Mouse (Mus musculus): ENCODE results near the gene Sh2d3c. TPM values are rescaled to one million over a fixed set of nuclear protein-coding genes. Genes with fewer than 3 reads are reported as not detected.

Sh2d3c gene
- polyA plus RNA-seq, 1 experiment from 2014 or later = 41.8 TPM

- no peak overlapping the region for H3K4me2 ChIP-seq (replicated peaks)
- no peaks in the 10 kb centered on the region for H3K9me3 ChIP-seq
- WGBS = 95% methylated on average over 8 of the region's 8 CpGs
- H3K9ac ChIP-seq = no peak overlapping the region
- H3K27ac ChIP-seq = no peak overlapping the region
- H3K27me3 ChIP-seq (replicated peaks) = no peaks in the 10 kb centered on the region
- no peak overlapping the region for H3K4me3 ChIP-seq
- no peaks in the 10 kb centered on the region for H3K4me1 ChIP-seq
- H3K36me3 ChIP-seq = peaks cover 54% of the 10 kb centered on the region
- ATAC-seq (ENCODE audit: low FRiP score, low read depth) = no peak
Measured at GRCm38 (mm10) chr2:32703046-32703445, 17.8 kb upstream of the Sh2d3c start.

GRCm38 (mm10) chr2:32704021-32704421 is 16.8 kb upstream of the Sh2d3c start, which contains the start of gene Fpgs:
Gene Fpgs, minus strand, starts transcription at chr2:32704145.
- no peaks in the 10 kb centered on the region for H3K9me3 ChIP-seq
- no peak within 1 kb of the TSS for H3K4me3 ChIP-seq
- H3K27me3 ChIP-seq (replicated peaks) = no peaks in the 10 kb centered on the region
- H3K4me1 ChIP-seq = no peaks in the 10 kb centered on the region
- ATAC-seq (ENCODE audit: low FRiP score, low read depth) = no peak
- no peak within 1 kb of the TSS for H3K4me2 ChIP-seq (replicated peaks)
- no peak within 1 kb of the TSS for H3K27ac ChIP-seq
- peaks cover 64% of the 10 kb centered on the region for H3K36me3 ChIP-seq
- WGBS = 82% methylated on average over 2 of the region's 2 CpGs
- no peak within 1 kb of the TSS for H3K9ac ChIP-seq

- no peak overlapping the region for H3K27ac ChIP-seq
- H3K36me3 ChIP-seq = peaks cover 74% of the 10 kb centered on the region
- no peak overlapping the region for H3K9ac ChIP-seq
- no peak for ATAC-seq (ENCODE audit: low FRiP score, low read depth)
- no peaks in the 10 kb centered on the region for H3K4me1 ChIP-seq
- no peaks in the 10 kb centered on the region for H3K27me3 ChIP-seq (replicated peaks)
- H3K9me3 ChIP-seq = no peaks in the 10 kb centered on the region
- H3K4me2 ChIP-seq (replicated peaks) = no peak overlapping the region
- WGBS = 92% methylated on average over 7 of the region's 7 CpGs
- no peak overlapping the region for H3K4me3 ChIP-seq
Measured at GRCm38 (mm10) chr2:32705018-32705417, 15.8 kb upstream of the Sh2d3c start.

GRCm38 (mm10) chr2:32706971-32707370 is 13.9 kb upstream of the Sh2d3c start:
- ATAC-seq (ENCODE audit: low FRiP score, low read depth) = no peak
- H3K36me3 ChIP-seq = peaks cover 82% of the 10 kb centered on the region
- 93% methylated on average over 6 of the region's 6 CpGs for WGBS

GRCm38 (mm10) chr2:32708643-32709042 is 12.2 kb upstream of the Sh2d3c start:
- no peak for ATAC-seq (ENCODE audit: low FRiP score, low read depth)
- peaks cover 12% of the 10 kb centered on the region for H3K4me1 ChIP-seq
- no peak overlapping the region for H3K9ac ChIP-seq
- no peak overlapping the region for H3K4me3 ChIP-seq
- H3K27me3 ChIP-seq (replicated peaks) = no peaks in the 10 kb centered on the region
- H3K9me3 ChIP-seq = no peaks in the 10 kb centered on the region
- no peak overlapping the region for H3K4me2 ChIP-seq (replicated peaks)
- peaks cover 70% of the 10 kb centered on the region for H3K36me3 ChIP-seq
- H3K27ac ChIP-seq = no peak overlapping the region
- WGBS = 40% methylated on average over 3 of the region's 3 CpGs

More at GRCm38 (mm10) chr2:32706971-32707370, 13.9 kb upstream of the Sh2d3c start:
- Histone ChIP-seq H3K9ac (no peak overlapping the region), H3K4me3 (no peak overlapping the region), H3K4me2 (replicated peaks) (no peak overlapping the region), H3K27me3 (replicated peaks) (no peaks in the 10 kb centered on the region), H3K27ac (no peak overlapping the region), H3K9me3 (no peaks in the 10 kb centered on the region), H3K4me1 (peaks cover 11% of the 10 kb centered on the region)

GRCm38 (mm10) chr2:32709521-32710137 is 11.2 kb upstream of the Sh2d3c start:
- Histone ChIP-seq H3K4me3 (no peak overlapping the region), H3K27ac (no peak overlapping the region), H3K4me2 (replicated peaks) (no peak overlapping the region), H3K27me3 (replicated peaks) (no peaks in the 10 kb centered on the region), H3K9me3 (no peaks in the 10 kb centered on the region), H3K4me1 (peaks cover 22% of the 10 kb centered on the region), H3K36me3 (peaks cover 61% of the 10 kb centered on the region), H3K9ac (no peak overlapping the region)
- ATAC-seq (ENCODE audit: low FRiP score, low read depth) = no peak
- WGBS = 94% methylated on average over 20 of the region's 20 CpGs

GRCm38 (mm10) chr2:32710425-32710824 is 10.4 kb upstream of the Sh2d3c start:
- H3K27me3 ChIP-seq (replicated peaks) = no peaks in the 10 kb centered on the region
- H3K4me2 ChIP-seq (replicated peaks) = no peak overlapping the region
- peaks cover 53% of the 10 kb centered on the region for H3K36me3 ChIP-seq
- H3K4me3 ChIP-seq = no peak overlapping the region
- no peak overlapping the region for H3K27ac ChIP-seq
- WGBS = 87% methylated on average over 5 of the region's 5 CpGs
- no peak for ATAC-seq (ENCODE audit: low FRiP score, low read depth)
- peaks cover 24% of the 10 kb centered on the region for H3K4me1 ChIP-seq
- no peak overlapping the region for H3K9ac ChIP-seq
- H3K9me3 ChIP-seq = no peaks in the 10 kb centered on the region

- Histone ChIP-seq H3K36me3 (peaks cover 43% of the 10 kb centered on the region), H3K27me3 (replicated peaks) (no peaks in the 10 kb centered on the region), H3K4me3 (peak overlapping the region; percentile 93), H3K9ac (peak overlapping the region; percentile 90), H3K9me3 (no peaks in the 10 kb centered on the region), H3K4me1 (peaks cover 24% of the 10 kb centered on the region), H3K4me2 (replicated peaks) (peak overlapping the region; percentile 93), H3K27ac (no peak overlapping the region)
- no peak for ATAC-seq (ENCODE audit: low FRiP score, low read depth)
- WGBS = 30% methylated on average over 9 of the region's 9 CpGs
Measured at GRCm38 (mm10) chr2:32711301-32712056, 9.4 kb upstream of the Sh2d3c start.

- Histone ChIP-seq H3K27me3 (replicated peaks) (no peaks in the 10 kb centered on the region), H3K27ac (0 out of 2 replicates have a peak overlapping the region, but pooled peaks have one; percentile 97), H3K4me3 (peak overlapping the region; percentile 93), H3K4me2 (replicated peaks) (peak overlapping the region; percentile 93), H3K36me3 (peaks cover 36% of the 10 kb centered on the region), H3K9me3 (no peaks in the 10 kb centered on the region), H3K9ac (peak overlapping the region; percentile 90), H3K4me1 (peaks cover 24% of the 10 kb centered on the region)
- ATAC-seq (ENCODE audit: low FRiP score, low read depth) = peak; percentile 53
- WGBS = under 1% methylated on average over 41 of the region's 41 CpGs
Measured at GRCm38 (mm10) chr2:32712108-32712551, 8.7 kb upstream of the Sh2d3c start.

- H3K4me3 ChIP-seq = peak overlapping the region; percentile 93
- H3K4me2 ChIP-seq (replicated peaks) = peak overlapping the region; percentile 93
- no peaks in the 10 kb centered on the region for H3K27me3 ChIP-seq (replicated peaks)
- H3K36me3 ChIP-seq = peaks cover 33% of the 10 kb centered on the region
- WGBS = 1% methylated on average over 42 of the region's 44 CpGs
- peak; percentile 91 for ATAC-seq (ENCODE audit: low FRiP score, low read depth)
- H3K27ac ChIP-seq = peak overlapping the region; percentile 97
- H3K9me3 ChIP-seq = no peaks in the 10 kb centered on the region
- H3K4me1 ChIP-seq = peaks cover 24% of the 10 kb centered on the region
- peak overlapping the region; percentile 90 for H3K9ac ChIP-seq
Measured at GRCm38 (mm10) chr2:32712586-32712933, 8.3 kb upstream of the Sh2d3c start.

GRCm38 (mm10) chr2:32712934-32713817 is 7.7 kb upstream of the Sh2d3c start, which contains the start of gene Cdk9:
Gene Cdk9, minus strand, starts transcription at chr2:32713076.
- WGBS = 0% methylated on average over 60 of the region's 79 CpGs
- H3K27me3 ChIP-seq (replicated peaks) = no peaks in the 10 kb centered on the region
- H3K4me3 ChIP-seq = peak within 1 kb of the TSS; percentile 93
- H3K4me2 ChIP-seq (replicated peaks) = peak within 1 kb of the TSS; percentile 93
- H3K27ac ChIP-seq = peak within 1 kb of the TSS; percentile 97
- H3K36me3 ChIP-seq = peaks cover 27% of the 10 kb centered on the region
- peak; percentile 81 for ATAC-seq (ENCODE audit: low FRiP score, low read depth)
- no peaks in the 10 kb centered on the region for H3K9me3 ChIP-seq
- H3K4me1 ChIP-seq = peaks cover 24% of the 10 kb centered on the region
- peak within 1 kb of the TSS; percentile 90 for H3K9ac ChIP-seq

All from neural tube, embryonic 12.5 days (tissue).